34 mouse cellular contexts compared by ENCODE assay signal in genomic region chr6:23940776-23941175, GRCm38 (mm10). TPM values are rescaled to one million over a fixed set of nuclear protein-coding genes. Genes with fewer than 3 reads are reported as not detected.
DNase-seq lines count a peak whose midpoint lies in the region; ATAC-seq lines count a peak whose summit lies in the region.
"Had no signal": no experiment of that assay in that cellular context is flagged by ENCODE, and none has a peak within 500 bp of the region (broad histone marks: within the 10 kb centered on the region; RNA-seq: fewer than 3 reads in every experiment).

No protein-coding gene starts in this region.

- H3K27ac ChIP-seq in limb, embryonic 10.5 days: no peak overlapping the region
- H3K27ac ChIP-seq: embryonic facial prominence, embryonic 10.5 days; embryonic facial prominence, embryonic 13.5 days; forebrain, embryonic 12.5 days; forebrain, embryonic 15.5 days; heart, adult 2 months; heart, embryonic 10.5 days; heart, embryonic 13.5 days; hindbrain, embryonic 14.5 days had no signal

- no peak for ATAC-seq in cerebellum, adult (ENCODE audit: insufficient number of reproducible peaks, low FRiP score, low TSS enrichment)
- ATAC-seq: forebrain, embryonic 15.5 days; intestine, postnatal 0 days; Patski had no signal

- peak; percentile 55 for DNase-seq in cerebellum, adult 11-12 months
- DNase-seq in cerebellum, adult 8-10 months: peak; percentile 40
- DNase-seq in cerebellum, postnatal 10 days: peak; percentile 8 to 14
- no peak for DNase-seq in limb, embryonic 10.5 days (ENCODE audit: low spot score)
- DNase-seq in kidney, postnatal 4 days: no peak
- no peak for DNase-seq in frontal cortex, postnatal 36 days (ENCODE audit: low spot score in 2 of 2)
- DNase-seq: adrenal gland, adult 2 months; adrenal gland, postnatal 14 days; B cell, adult 2 months; embryo, embryonic 11 days; gastrocnemius, postnatal 10 days; gastrocnemius, postnatal 36 days; heart, adult 2 months; heart, postnatal 14 days; heart, postnatal 4 days; kidney, adult 2 months had no signal

- H3K4me1 ChIP-seq in limb, embryonic 10.5 days: peaks cover 4% of the 10 kb centered on the region; the same call in 1 of the 2 replicates
- H3K4me1 ChIP-seq: embryonic facial prominence, embryonic 13.5 days; heart, embryonic 10.5 days; heart, embryonic 13.5 days had no signal

- no peaks in the 10 kb centered on the region for H3K27me3 ChIP-seq in limb, embryonic 10.5 days (ENCODE audit: low read depth, poor library complexity, severe bottlenecking)
- H3K27me3 ChIP-seq: CH12.LX; embryonic facial prominence, embryonic 13.5 days; forebrain, embryonic 12.5 days; forebrain, embryonic 15.5 days; heart, embryonic 13.5 days; Patski had no signal

- 91% methylated on average over 1 of the region's 1 CpGs for WGBS in limb, embryonic 10.5 days

- no peak overlapping the region for H3K4me3 ChIP-seq in limb, embryonic 10.5 days
- H3K4me3 ChIP-seq: embryonic facial prominence, embryonic 10.5 days; embryonic facial prominence, embryonic 13.5 days; erythroblast, embryonic 14.5 days; forebrain, embryonic 12.5 days; forebrain, embryonic 15.5 days; heart, adult 2 months; heart, embryonic 10.5 days; heart, embryonic 13.5 days had no signal

- H3K36me3 ChIP-seq in limb, embryonic 10.5 days: no peaks in the 10 kb centered on the region
- H3K36me3 ChIP-seq: embryonic facial prominence, embryonic 10.5 days; embryonic facial prominence, embryonic 13.5 days; forebrain, embryonic 12.5 days; forebrain, embryonic 15.5 days; G1E; heart, embryonic 10.5 days; heart, embryonic 13.5 days had no signal

- H3K9me3 ChIP-seq in limb, embryonic 10.5 days (replicated peaks): no peaks in the 10 kb centered on the region
- H3K9me3 ChIP-seq: embryonic facial prominence, embryonic 10.5 days; embryonic facial prominence, embryonic 13.5 days; forebrain, embryonic 12.5 days; forebrain, embryonic 15.5 days; G1E; heart, embryonic 10.5 days; heart, embryonic 13.5 days had no signal

RNA-seq across cellular contexts. Expression of gene Tas2r118, which starts 29.1 kb away (rescaled TPM):
- not detected in 2 replicates for polyA plus RNA-seq in limb, embryonic 10.5 days (2016; fragmentation: Nextera tagmentation; extraction: Ambion mirVana)
- polyA plus RNA-seq: adrenal gland, adult 2 months; brain, embryonic 14.5 days; cortical plate, adult 2 months; embryonic facial prominence, embryonic 10.5 days; embryonic facial prominence, embryonic 13.5 days; erythroblast, embryonic 14.5 days; forebrain, embryonic 12.5 days; forebrain, embryonic 15.5 days; G1E; heart, adult 2 months; heart, embryonic 10.5 days; heart, embryonic 13.5 days; heart, embryonic 16.5 days; hindbrain, embryonic 11.5 days; hindbrain, embryonic 14.5 days; intestine, embryonic 14.5 days; intestine, postnatal 0 days; kidney, adult 2 months; Patski had no signal

Comparison
In these comparisons a context has a peak if more than half of its experiments do, and no peak if none do; other contexts are left out.
1. DNase-seq: peak in cerebellum, adult 11-12 months (single experiment), cerebellum, adult 8-10 months (single experiment) and cerebellum, postnatal 10 days (2 of 2); none in limb, embryonic 10.5 days (single experiment), kidney, postnatal 4 days (0 of 2) and frontal cortex, postnatal 36 days (0 of 2).